Mouse (Mus musculus): ENCODE measurements around the gene Itga7. TPM values are rescaled to one million over a fixed set of nuclear protein-coding genes. Genes with fewer than 3 reads are reported as not detected.

The Itga7 gene
- total and polyA plus RNA-seq, 3 experiments, result 0.04 to 0.14 TPM; not detected in 1

GRCm38 (mm10) chr10:128909567-128910028, 24.0 kb upstream of the Itga7 start:
- peaks cover 0 to 1% of the 10 kb centered on the region in 2 experiments; a peak in 2 of 4 replicates for H3K27me3 ChIP-seq (ENCODE audit: control insufficient read depth in 1 of 2, insufficient read depth in 2 of 2, low read length in 2 of 2)
- no peaks in the 10 kb centered on the region for H3K36me3 ChIP-seq (ENCODE audit: control insufficient read depth in 1 of 2, insufficient read depth in 2 of 2, low read length in 2 of 2)
- H3K4me3 ChIP-seq (ENCODE audit: control insufficient read depth in 1 of 2, insufficient read depth in 1 of 2, low read depth in 2 of 2, low read length in 2 of 2), result no peak overlapping the region
- H3K27ac ChIP-seq (ENCODE audit: control insufficient read depth, low read depth, low read length), result no peak overlapping the region
- DNase-seq (ENCODE audit: low read depth, low spot score), result no peak
- H3K9ac ChIP-seq (ENCODE audit: control insufficient read depth, low read depth, low read length, poor library complexity, severe bottlenecking), result no peak overlapping the region
- H3K79me2 ChIP-seq (ENCODE audit: control insufficient read depth, insufficient read depth, low read length, poor library complexity), result no peaks in the 10 kb centered on the region
- H3K4me1 ChIP-seq (ENCODE audit: control insufficient read depth in 1 of 2, insufficient read depth in 2 of 2, low read length in 2 of 2), result no peaks in the 10 kb centered on the region
- no peak for TF ChIP-seq RCOR1 (IDR thresholded peaks at IDR 0.05; ENCODE audit: low read depth, low read length)
- no peaks in the 10 kb centered on the region for H3K9me3 ChIP-seq (replicated peaks; ENCODE audit: insufficient read depth, low read length)

- no peak overlapping the region for H3K9ac ChIP-seq (ENCODE audit: control insufficient read depth, low read depth, low read length, poor library complexity, severe bottlenecking)
- no peak for TF ChIP-seq MYB (IDR thresholded peaks at IDR 0.05; ENCODE audit: low read depth, low read length)
- no peak for TF ChIP-seq NELFE (IDR thresholded peaks at IDR 0.05; ENCODE audit: low read depth, low read length)
- no peak for TF ChIP-seq JUND (IDR thresholded peaks at IDR 0.05; ENCODE audit: low read depth, low read length)
- TF ChIP-seq UBTF (IDR thresholded peaks at IDR 0.05; ENCODE audit: borderline replicate concordance, insufficient read depth, low read depth, low read length), result no peak
- no peak for TF ChIP-seq HCFC1 (IDR thresholded peaks at IDR 0.05; ENCODE audit: low read depth, low read length)
- no peak for TF ChIP-seq MYC (IDR thresholded peaks at IDR 0.05; ENCODE audit: low read depth, low read length)
- TF ChIP-seq CHD1 (IDR thresholded peaks at IDR 0.05; ENCODE audit: low read depth, low read length), result no peak
- TF ChIP-seq BHLHE40 (IDR thresholded peaks at IDR 0.05; ENCODE audit: borderline replicate concordance, low read depth, low read length), result no peak
- TF ChIP-seq MAFK (IDR thresholded peaks at IDR 0.05; ENCODE audit: borderline replicate concordance, low read depth, low read length), result no peak
- TF ChIP-seq EP300 (IDR thresholded peaks at IDR 0.05; ENCODE audit: low read depth in 1 of 2, low read length in 2 of 2), result no peak
- TF ChIP-seq SIN3A (IDR thresholded peaks at IDR 0.05; ENCODE audit: low read length), result no peak
- no peak for TF ChIP-seq ZC3H11A (IDR thresholded peaks at IDR 0.05; ENCODE audit: low read depth, low read length)
- no peak for TF ChIP-seq MEF2A (IDR thresholded peaks at IDR 0.05; ENCODE audit: extremely low read depth, insufficient replicate concordance, low read depth, low read length, poor library complexity, severe bottlenecking)
- H3K4me3 ChIP-seq (ENCODE audit: control insufficient read depth in 1 of 2, insufficient read depth in 1 of 2, low read depth in 2 of 2, low read length in 2 of 2), result no peak overlapping the region
- H3K36me3 ChIP-seq (ENCODE audit: control insufficient read depth in 1 of 2, insufficient read depth in 2 of 2, low read length in 2 of 2), result no peaks in the 10 kb centered on the region
- no peaks in the 10 kb centered on the region for H3K79me2 ChIP-seq (ENCODE audit: control insufficient read depth, insufficient read depth, low read length, poor library complexity)
- no peaks in the 10 kb centered on the region for H3K9me3 ChIP-seq (replicated peaks; ENCODE audit: insufficient read depth, low read length)
- H3K27ac ChIP-seq (ENCODE audit: control insufficient read depth, low read depth, low read length), result no peak overlapping the region
- no peaks in the 10 kb centered on the region for H3K4me1 ChIP-seq (ENCODE audit: control insufficient read depth in 1 of 2, insufficient read depth in 2 of 2, low read length in 2 of 2)
- no peak for DNase-seq (ENCODE audit: low read depth, low spot score)
- H3K27me3 ChIP-seq (ENCODE audit: control insufficient read depth in 1 of 2, insufficient read depth in 2 of 2, low read length in 2 of 2), result peaks cover 0 to 1% of the 10 kb centered on the region in 2 experiments; a peak in 2 of 4 replicates
Measured at GRCm38 (mm10) chr10:128910066-128910841, 23.4 kb upstream of the Itga7 start.
